Mouse (Mus musculus): Measurements from ENCODE around the gene Zdhhc8.

DNA sequence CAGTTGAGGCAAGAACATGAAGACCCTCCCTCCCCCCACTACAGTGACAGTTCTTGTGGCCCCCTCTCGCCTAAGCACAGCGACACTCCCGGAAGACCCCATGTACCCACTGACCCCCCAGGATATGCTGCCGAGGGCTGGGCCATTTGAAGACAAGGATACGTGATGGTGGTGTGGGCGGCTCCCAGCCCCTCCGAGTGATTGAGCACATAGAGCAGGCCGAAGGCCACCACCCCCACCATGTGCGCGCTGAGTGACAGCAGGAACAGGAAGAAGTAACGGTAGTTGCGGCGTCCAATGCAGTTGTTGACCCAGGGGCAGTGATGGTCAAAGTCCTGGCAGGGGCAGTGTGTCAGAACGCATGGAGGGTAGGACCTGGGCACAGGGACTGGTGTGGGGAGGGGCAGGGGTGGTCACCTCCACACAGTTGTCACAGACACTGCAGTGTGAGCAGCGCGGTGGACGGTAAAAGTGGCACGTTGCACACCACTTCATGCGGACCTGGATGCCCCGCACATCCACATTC lies 7.0 kb downstream of the Zdhhc8 start:
- TF ChIP-seq CTCF (IDR thresholded peaks at IDR 0.05; ENCODE audit: insufficient read depth, low read depth, low read length) (no peak), POLR2A (IDR thresholded peaks at IDR 0.05; ENCODE audit: insufficient read depth, low read depth, low read length) (no peak)
